Mouse (Mus musculus): Measurements from ENCODE around the gene Haus6.

- TF ChIP-seq POLR2A (IDR thresholded peaks at IDR 0.05; ENCODE audit: control insufficient read depth, extremely low read depth, insufficient read depth, low read length, poor library complexity) (no peak), CTCF (IDR thresholded peaks at IDR 0.05; ENCODE audit: borderline replicate concordance, control insufficient read depth, extremely low read depth, insufficient read depth, low read length, poor library complexity) (no peak)
Observed at GRCm38 (mm10) chr4:86557371-86557770, 54.5 kb downstream of the Haus6 start.
